Mouse (Mus musculus) stomach, embryonic 16.5 days (tissue): ENCODE results near the gene Chrna7. TPM values are rescaled to one million over a fixed set of nuclear protein-coding genes. Genes with fewer than 3 reads are reported as not detected.

ENCODE experiments used
- ATAC-seq: fragments of 200-750 bp; cut with Nextera tagmentation; 2 replicates; pipeline ENCODE4 v1.8.0; 2017; ENCODE audit warnings: moderate number of reproducible peaks, moderate TSS enrichment; ENCODE audit not compliant: insufficient read depth, low FRiP score
- H3K27ac ChIP-seq: fragments of 300-500 bp; sonication (generic); 2 replicates; pipeline ENCODE4 v1.5.1; 2014; ENCODE audit warnings: low read length
- H3K27me3 ChIP-seq: fragments of 300-500 bp; sonication (generic); 2 replicates; pipeline ENCODE4 v1.6.1; 2014; ENCODE audit warnings: low read length, control low read depth, mixed read lengths; ENCODE audit not compliant: control insufficient read depth, insufficient read depth
- H3K36me3 ChIP-seq: fragments of 300-500 bp; sonication (generic); 2 replicates; pipeline ENCODE4 v1.6.1; 2014; ENCODE audit warnings: low read length; ENCODE audit not compliant: control insufficient read depth, insufficient read depth
- H3K4me1 ChIP-seq: fragments of 300-500 bp; sonication (generic); 2 replicates; pipeline ENCODE4 v1.6.1; 2014; ENCODE audit warnings: low read length, control low read depth, mixed read lengths; ENCODE audit not compliant: control insufficient read depth, insufficient read depth
- H3K4me2 ChIP-seq: fragments of 300-500 bp; sonication (generic); 2 replicates; pipeline ENCODE4 v1.6.1; 2014; ENCODE audit warnings: low read depth, low read length, mixed read lengths
- H3K4me3 ChIP-seq: fragments of 300-500 bp; sonication (generic); replicated peaks from 2 replicates; pipeline ENCODE4 v1.5.1; 2014; ENCODE audit warnings: mild to moderate bottlenecking, low read length
- H3K9ac ChIP-seq: fragments of 300-500 bp; sonication (generic); 2 replicates; pipeline ENCODE4 v1.6.1; 2014; ENCODE audit warnings: low read length
- H3K9me3 ChIP-seq: fragments of 300-500 bp; sonication (generic); replicated peaks from 2 replicates; pipeline ENCODE4 v1.6.1; 2016; ENCODE audit warnings: low read length, control low read depth; ENCODE audit not compliant: control insufficient read depth
- WGBS: fragments of 180-500 bp; shearing (Covaris S2); extraction: QIAGEN DNeasy Blood & Tissue Kit; methylation state at CpG from one replicate; pipeline ENCODE4 v1.1.7; 2014; 5-methylcytosine and 5-hydroxymethylcytosine counted together
- polyA plus RNA-seq: library from polyadenylated mRNA; unstranded; fragments of >200 nt; fragmentation: Nextera tagmentation; extraction: Ambion mirVana; gene quantifications from 2 replicates; pipeline ENCODE4 v1.2.1, GENCODE M21; 2015

The Chrna7 gene
- polyA plus RNA-seq, 1 experiment from 2014 or later: 2.4 TPM

GRCm38 (mm10) chr7:63189647-63190534, 22.5 kb downstream of the Chrna7 start:
- Histone ChIP-seq H3K4me1 (no peaks in the 10 kb centered on the region), H3K27me3 (no peaks in the 10 kb centered on the region), H3K4me2 (no peak overlapping the region), H3K27ac (no peak overlapping the region), H3K9me3 (no peaks in the 10 kb centered on the region), H3K4me3 (no peak overlapping the region), H3K9ac (no peak overlapping the region), H3K36me3 (no peaks in the 10 kb centered on the region)
- 76% methylated on average over 13 of the region's 13 CpGs for WGBS
- no peak for ATAC-seq

- H3K27ac ChIP-seq: no peak overlapping the region
- H3K4me2 ChIP-seq: no peak overlapping the region
- H3K36me3 ChIP-seq: no peaks in the 10 kb centered on the region
- H3K4me1 ChIP-seq: no peaks in the 10 kb centered on the region
- no peak for ATAC-seq
- no peak overlapping the region for H3K9ac ChIP-seq
- H3K9me3 ChIP-seq: no peaks in the 10 kb centered on the region
- H3K27me3 ChIP-seq: no peaks in the 10 kb centered on the region
- 69% methylated on average over 3 of the region's 3 CpGs for WGBS
- no peak overlapping the region for H3K4me3 ChIP-seq
These were observed 42.1 kb downstream of the Chrna7 start for GRCm38 (mm10) chr7:63170063-63170787.

GRCm38 (mm10) chr7:63164617-63165016, 47.8 kb downstream of the Chrna7 start:
- Histone ChIP-seq H3K36me3 (no peaks in the 10 kb centered on the region), H3K9me3 (no peaks in the 10 kb centered on the region), H3K27ac (no peak overlapping the region), H3K27me3 (no peaks in the 10 kb centered on the region), H3K4me3 (no peak overlapping the region), H3K4me2 (no peak overlapping the region), H3K4me1 (no peaks in the 10 kb centered on the region), H3K9ac (no peak overlapping the region)
- 75% methylated on average over 3 of the region's 3 CpGs for WGBS
- no peak for ATAC-seq

GRCm38 (mm10) chr7:63162272-63162864, 50.0 kb downstream of the Chrna7 start:
- no peak for ATAC-seq
- no peaks in the 10 kb centered on the region for H3K27me3 ChIP-seq
- no peak overlapping the region for H3K4me3 ChIP-seq
- no peaks in the 10 kb centered on the region for H3K36me3 ChIP-seq
- no peaks in the 10 kb centered on the region for H3K9me3 ChIP-seq
- no peak overlapping the region for H3K4me2 ChIP-seq
- WGBS: 82% methylated on average over 7 of the region's 7 CpGs
- H3K9ac ChIP-seq: no peak overlapping the region
- no peak overlapping the region for H3K27ac ChIP-seq
- H3K4me1 ChIP-seq: no peaks in the 10 kb centered on the region

GRCm38 (mm10) chr7:63153239-63153638, 59.1 kb downstream of the Chrna7 start:
- 66% methylated on average over 1 of the region's 1 CpGs for WGBS
- Histone ChIP-seq H3K4me3 (no peak overlapping the region), H3K4me1 (no peaks in the 10 kb centered on the region), H3K27ac (no peak overlapping the region), H3K9me3 (no peaks in the 10 kb centered on the region), H3K9ac (no peak overlapping the region), H3K36me3 (no peaks in the 10 kb centered on the region), H3K27me3 (no peaks in the 10 kb centered on the region), H3K4me2 (no peak overlapping the region)
- no peak for ATAC-seq

GRCm38 (mm10) chr7:63148740-63149139, 63.6 kb downstream of the Chrna7 start:
- no peak for ATAC-seq
- WGBS: 77% methylated on average over 3 of the region's 3 CpGs
- H3K4me2 ChIP-seq: no peak overlapping the region

GRCm38 (mm10) chr7:63148321-63148720, 64.0 kb downstream of the Chrna7 start:
- Histone ChIP-seq H3K27me3 (no peaks in the 10 kb centered on the region), H3K4me1 (no peaks in the 10 kb centered on the region), H3K36me3 (no peaks in the 10 kb centered on the region), H3K4me3 (no peak overlapping the region), H3K27ac (no peak overlapping the region), H3K4me2 (no peak overlapping the region), H3K9ac (no peak overlapping the region), H3K9me3 (no peaks in the 10 kb centered on the region)
- WGBS: 91% methylated on average over 5 of the region's 5 CpGs
- no peak for ATAC-seq

More at GRCm38 (mm10) chr7:63148740-63149139, 63.6 kb downstream of the Chrna7 start:
- no peaks in the 10 kb centered on the region for H3K9me3 ChIP-seq
- H3K27ac ChIP-seq: no peak overlapping the region
- no peaks in the 10 kb centered on the region for H3K4me1 ChIP-seq
- H3K9ac ChIP-seq: no peak overlapping the region
- H3K36me3 ChIP-seq: no peaks in the 10 kb centered on the region
- no peaks in the 10 kb centered on the region for H3K27me3 ChIP-seq
- no peak overlapping the region for H3K4me3 ChIP-seq

- H3K9me3 ChIP-seq: no peaks in the 10 kb centered on the region
- ATAC-seq: no peak
These were observed 89.8 kb downstream of the Chrna7 start for GRCm38 (mm10) chr7:63122547-63122946.

GRCm38 (mm10) chr7:63113671-63114070, 98.7 kb downstream of the Chrna7 start:
- no peaks in the 10 kb centered on the region for H3K36me3 ChIP-seq

More at GRCm38 (mm10) chr7:63122547-63122946, 89.8 kb downstream of the Chrna7 start:
- H3K4me3 ChIP-seq: no peak overlapping the region
- H3K4me2 ChIP-seq: no peak overlapping the region
- no peaks in the 10 kb centered on the region for H3K36me3 ChIP-seq
- no peak overlapping the region for H3K9ac ChIP-seq
- no peak overlapping the region for H3K27ac ChIP-seq
- 22% methylated on average over 2 of the region's 2 CpGs for WGBS
- no peaks in the 10 kb centered on the region for H3K4me1 ChIP-seq
- H3K27me3 ChIP-seq: no peaks in the 10 kb centered on the region

More at GRCm38 (mm10) chr7:63113671-63114070, 98.7 kb downstream of the Chrna7 start:
- H3K4me3 ChIP-seq: no peak overlapping the region
- H3K4me1 ChIP-seq: no peaks in the 10 kb centered on the region
- H3K4me2 ChIP-seq: no peak overlapping the region
- no peak overlapping the region for H3K9ac ChIP-seq
- H3K27ac ChIP-seq: no peak overlapping the region
- H3K27me3 ChIP-seq: no peaks in the 10 kb centered on the region
- no peaks in the 10 kb centered on the region for H3K9me3 ChIP-seq
- no peak for ATAC-seq
- WGBS: 44% methylated on average over 2 of the region's 2 CpGs
